Mouse (Mus musculus) MEL-GATA-1-ER (cell line): Measurements from ENCODE around the gene Abcd3.
A peak's percentile ranks its signal among the peaks of the same experiment; 100 is the strongest.

Experiments
- DNase-seq: peaks from one replicate; pipeline ENCODE4 v3.0.0-alpha.2; 2012; ENCODE audit warnings: low read depth; ENCODE audit errors: extremely low read depth

Gene Abcd3

DNA sequence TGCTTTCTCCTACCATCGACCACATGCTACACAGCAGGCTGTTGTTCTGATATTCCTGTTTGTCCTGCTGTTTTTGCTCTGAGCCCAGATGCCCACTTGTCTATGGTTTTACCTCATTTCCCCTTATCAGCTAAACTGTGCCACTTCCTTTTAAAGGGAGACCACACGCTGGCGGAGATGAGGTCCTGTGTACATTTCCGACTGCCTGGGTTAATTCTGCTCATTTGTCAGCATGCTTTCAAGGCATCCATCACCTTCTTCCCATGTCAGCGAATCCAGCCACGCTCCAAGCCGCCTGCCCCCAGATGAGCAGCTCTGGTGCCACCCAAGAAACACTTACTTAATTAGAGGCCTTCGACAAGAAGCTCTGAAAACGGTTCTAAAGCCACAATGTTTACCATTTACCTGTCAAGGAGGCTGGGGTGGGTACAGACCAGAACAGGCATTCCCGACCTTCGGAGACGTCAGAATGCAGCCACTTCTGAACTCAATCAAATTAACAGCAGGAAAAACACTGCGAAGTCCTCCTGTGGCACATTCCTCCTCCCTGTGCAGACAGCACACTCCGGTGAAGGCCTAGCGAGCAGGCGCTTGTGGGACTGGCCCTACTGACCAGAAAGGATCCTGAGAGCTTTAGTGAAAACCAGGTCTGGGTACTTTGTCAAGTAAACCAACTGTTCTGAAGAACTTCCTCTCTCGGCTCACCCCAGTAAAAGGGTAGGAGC is 75.5 kb downstream of the Abcd3 start:
- peak; percentile 7 for DNase-seq

DNA sequence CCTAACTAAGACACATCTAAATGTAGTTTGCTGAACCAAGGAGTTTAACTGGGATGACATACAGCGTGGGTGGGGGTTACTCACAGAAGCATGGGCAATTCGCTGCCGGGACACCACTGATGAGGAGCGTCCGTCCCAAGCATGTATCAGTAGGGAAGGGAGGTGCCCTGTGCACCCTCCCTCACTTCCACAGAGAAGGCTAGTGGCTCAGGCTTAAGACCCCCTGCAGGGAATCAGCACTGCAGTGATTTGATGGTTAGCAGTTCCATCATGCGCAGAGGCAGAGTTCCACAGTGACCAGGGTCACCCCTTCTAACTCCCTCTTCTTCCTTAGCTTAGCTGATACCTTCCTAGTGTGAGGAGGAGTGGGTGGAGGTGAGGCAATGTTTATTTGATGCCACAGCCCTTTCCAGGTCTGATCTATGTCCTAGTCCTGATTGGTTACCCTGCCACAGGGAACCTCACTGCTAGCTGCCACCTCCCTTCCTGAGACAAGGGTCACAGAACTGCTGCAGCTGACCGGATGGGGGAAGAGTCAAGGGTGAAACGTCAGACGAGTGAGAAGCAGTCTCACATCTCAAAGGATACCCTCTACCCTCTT is 76.3 kb downstream of the Abcd3 start:
- DNase-seq: no peak

DNA sequence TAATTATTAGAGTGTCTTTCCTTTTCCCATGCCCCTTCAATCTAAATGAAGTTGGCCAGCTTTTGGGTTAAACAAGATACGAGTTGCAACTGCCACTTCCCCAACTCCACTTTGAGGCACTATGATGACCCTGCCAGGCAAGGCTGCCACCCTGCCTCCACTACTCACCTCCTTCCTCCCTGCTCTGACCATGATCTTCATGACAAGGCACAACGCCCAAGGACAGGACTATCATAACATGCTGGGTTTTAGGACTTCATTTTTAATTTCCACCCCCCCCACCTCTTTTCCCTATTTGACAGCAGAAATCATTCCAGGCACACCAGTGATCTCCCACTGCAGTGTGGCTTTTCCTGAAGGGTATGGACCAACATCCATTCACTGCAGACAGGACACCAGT is 77.2 kb downstream of the Abcd3 start:
- DNase-seq: no peak

DNA sequence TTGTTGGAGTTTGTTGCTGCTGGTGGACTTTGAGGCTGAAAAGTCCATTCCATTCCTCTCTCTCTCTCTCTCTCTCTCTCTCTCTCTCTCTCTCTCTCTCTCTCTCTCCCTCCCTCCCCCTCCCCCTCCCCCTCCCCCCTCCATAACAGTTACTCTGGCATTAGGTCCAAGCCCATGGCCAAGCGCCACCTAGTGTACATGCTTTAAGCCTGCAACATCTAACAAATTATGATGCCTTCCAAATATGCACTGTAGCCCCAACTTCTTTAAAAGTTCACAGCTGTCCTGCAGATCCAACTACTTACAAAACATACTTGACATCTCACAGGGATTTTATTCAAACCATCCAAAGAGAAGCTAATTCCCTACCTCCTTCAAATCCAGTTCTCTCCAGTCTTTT is 77.6 kb downstream of the Abcd3 start:
- no peak for DNase-seq

DNA sequence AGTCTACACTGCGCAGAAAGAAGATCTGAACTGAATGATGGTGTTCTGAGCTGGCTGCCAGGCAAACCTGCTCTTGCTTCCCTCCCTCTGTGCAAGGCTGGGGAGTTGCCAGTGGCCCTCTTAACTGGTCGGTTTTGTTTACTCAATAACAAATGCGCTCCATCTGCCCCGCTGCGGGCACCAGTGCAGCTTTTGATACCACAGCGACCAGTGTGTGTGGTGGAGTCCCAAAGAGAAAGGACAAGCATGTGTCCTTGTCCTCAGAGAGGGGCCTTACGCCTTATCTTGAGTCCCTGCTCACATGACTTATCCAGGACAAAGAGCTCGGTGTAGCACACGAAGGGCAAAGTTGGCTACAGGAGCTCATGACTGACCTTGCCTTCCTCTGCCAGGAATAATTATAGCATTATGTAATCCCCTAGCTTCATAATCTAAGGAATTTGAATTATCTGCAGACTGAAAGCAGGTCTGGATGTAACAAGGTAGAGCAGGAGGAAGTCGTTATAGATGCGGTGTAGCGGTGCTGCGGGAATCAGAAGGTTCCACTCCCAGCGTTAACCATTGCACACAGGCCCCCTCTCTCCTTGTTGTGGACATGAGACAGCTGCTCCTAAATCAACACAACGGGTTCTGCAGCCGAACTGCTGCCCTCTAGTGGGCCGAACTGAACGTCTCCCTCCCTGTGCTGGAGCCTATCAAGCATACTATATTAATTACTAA is 78.9 kb downstream of the Abcd3 start:
- DNase-seq: peak; percentile 56

DNA sequence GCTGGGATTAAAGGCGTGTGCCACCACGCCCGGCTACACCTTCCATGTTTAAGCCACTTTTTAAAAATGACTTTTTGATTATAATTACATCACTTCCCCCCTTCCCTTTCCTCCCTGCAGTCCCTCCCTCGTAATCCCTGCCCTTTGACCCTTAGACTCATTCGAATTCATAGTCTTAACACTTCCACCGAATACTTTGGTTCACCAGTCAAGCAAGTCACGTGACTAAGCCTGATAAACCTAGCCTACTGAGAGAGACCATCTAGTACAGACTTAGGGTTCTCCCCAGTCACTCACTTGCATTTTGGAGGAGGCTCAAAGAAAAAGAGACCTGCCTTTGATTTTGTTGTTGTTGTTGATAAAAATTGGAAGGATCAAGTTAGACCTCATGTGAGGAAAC is 79.6 kb downstream of the Abcd3 start:
- no peak for DNase-seq

DNA sequence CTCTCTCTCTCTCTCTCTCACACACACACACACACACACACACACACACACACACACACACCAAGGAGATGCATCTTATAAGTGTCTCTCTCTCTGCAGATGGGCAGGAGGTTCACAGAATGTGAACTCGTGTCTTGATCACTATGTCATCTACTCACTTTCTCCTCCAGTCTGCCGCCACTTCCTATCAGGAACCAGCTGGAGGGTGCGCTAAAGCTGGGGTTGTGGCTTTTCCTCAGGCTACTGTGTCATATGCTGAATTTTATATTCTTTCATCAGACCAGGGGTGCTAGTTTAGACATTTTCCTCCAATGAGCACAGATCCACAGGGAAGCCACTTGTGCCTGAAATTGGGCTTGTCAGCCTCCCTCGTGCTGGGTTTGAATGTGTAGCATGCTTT is 85.4 kb downstream of the Abcd3 start:
- no peak for DNase-seq

DNA sequence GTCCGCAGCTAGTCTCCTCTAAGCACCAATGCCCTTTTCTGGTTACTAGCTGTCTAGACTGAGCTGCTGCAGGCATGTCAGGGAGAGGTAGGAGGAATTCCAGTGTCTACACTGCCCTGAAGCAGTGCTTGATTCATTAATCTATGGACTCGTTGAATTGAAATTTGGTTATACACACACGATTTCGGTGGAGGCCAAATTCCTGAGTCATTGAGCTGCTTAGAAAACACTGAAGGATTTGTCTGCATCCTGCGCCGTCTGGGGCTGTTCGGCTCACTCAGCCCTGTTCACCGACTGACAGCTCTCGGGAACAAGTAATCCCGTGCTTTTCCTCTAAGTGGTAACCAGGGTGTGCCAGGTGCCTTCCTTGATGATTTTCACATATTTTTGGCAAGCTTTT is 89.5 kb downstream of the Abcd3 start:
- DNase-seq: no peak

DNA sequence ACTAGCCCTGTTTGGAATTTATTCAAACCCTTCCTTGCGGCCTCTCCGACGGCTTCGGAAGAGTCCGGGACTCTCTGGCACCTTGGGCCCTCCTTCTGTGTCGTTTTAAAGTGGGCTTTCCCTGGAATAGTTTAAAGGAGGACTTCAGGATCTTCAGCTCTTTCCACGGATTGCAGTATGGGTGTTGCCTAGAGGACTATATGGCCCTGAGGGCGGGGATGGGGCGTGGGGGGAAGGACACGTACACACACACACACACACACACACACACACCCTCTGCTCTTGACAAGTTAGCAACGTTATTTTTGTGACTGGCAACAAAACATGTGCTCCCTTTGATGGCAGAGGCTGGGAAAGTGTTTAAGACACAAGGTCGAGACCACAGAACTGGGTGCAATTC is 90.5 kb downstream of the Abcd3 start:
- DNase-seq: no peak

DNA sequence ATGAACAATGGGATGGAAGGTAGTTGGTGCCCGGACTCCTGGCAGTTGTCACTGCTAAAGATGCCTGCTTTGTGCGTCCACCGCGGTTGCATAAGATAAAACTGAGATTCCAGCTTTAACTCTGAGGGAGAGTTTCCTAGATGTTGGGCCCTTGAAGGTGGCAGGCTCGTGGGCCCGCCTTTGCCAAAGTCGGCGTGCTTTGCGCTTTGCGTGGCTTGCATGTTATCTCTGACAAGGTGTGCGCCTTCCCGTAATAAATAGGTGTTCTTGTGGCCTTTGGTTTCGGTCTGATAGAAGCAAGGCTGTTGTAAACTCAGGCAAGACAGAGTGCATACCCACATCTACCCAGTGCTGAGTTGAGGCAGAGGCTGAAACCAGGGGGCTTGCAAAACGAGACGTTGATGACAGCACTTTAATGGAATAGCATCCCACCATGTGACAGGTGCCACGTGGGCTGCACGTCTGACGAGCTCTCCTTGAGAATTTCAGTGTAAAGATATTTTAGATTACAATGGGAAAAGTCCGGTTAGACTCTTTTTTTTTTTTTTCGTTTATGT is 91.1 kb downstream of the Abcd3 start:
- DNase-seq: no peak

DNA sequence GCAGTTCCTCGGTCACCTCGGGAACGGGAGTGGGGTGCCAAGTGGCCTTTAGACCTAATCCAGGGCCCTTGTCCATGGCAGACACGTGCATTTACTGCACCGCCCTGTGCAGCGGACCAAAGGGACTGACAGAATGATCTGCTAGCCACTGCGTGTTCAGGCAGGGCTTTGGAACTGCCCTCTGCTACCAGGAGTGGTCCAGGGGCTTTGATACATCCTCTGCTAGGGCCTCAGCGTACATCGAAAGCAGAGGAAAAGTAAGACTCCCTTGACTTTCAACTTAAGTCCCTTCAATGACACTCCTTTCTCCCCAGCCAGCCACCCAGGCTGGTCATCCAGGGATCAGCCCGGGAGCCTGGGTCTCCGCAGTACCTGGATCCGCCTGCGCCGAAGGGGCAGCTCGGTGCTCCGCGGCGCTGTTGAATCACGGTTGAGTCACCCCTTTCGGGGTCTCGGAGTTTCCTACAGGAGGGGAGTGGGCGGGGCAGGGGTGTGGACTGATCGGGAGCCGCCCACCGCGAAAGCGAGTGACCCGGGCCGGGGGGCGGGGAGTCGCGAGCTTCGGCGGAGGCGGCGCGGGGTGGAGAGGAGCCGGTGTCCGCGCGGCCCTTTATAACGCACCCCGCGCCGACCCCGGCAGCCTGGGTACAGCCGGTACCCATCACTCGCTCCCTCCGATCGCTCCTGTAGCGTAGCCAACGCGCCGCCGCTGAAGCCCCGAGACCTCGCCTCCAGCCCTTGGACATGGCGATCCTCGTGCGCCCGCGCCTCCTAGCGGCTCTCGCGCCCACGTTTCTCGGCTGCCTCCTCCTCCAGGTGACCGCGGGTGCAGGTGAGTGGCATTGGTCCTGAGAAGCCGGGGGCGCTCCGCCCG is 91.9 kb downstream of the Abcd3 start, which contains the start of gene F3:
F3 (plus strand) TSS at position 567 of the 874 bp plus-strand sequence.
- DNase-seq: no peak

DNA sequence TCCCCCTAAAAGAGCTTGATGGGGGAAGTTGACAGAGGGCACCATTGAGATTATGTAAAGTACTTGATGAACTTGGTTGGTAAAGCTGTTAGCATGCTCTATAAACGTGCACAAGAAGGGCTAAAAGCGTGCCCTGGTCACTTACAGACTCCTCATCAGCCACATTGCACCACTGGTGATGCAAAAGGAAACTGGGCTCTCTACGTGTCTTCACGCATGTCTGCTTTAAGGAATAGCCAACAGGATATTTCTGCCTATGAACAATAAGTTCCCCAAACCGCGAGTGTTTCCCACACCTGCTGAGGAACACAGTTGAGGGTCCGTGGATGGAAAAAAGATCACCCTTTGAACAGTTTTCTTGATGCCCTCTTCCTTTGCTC is 93.4 kb downstream of the Abcd3 start:
- DNase-seq: no peak

DNA sequence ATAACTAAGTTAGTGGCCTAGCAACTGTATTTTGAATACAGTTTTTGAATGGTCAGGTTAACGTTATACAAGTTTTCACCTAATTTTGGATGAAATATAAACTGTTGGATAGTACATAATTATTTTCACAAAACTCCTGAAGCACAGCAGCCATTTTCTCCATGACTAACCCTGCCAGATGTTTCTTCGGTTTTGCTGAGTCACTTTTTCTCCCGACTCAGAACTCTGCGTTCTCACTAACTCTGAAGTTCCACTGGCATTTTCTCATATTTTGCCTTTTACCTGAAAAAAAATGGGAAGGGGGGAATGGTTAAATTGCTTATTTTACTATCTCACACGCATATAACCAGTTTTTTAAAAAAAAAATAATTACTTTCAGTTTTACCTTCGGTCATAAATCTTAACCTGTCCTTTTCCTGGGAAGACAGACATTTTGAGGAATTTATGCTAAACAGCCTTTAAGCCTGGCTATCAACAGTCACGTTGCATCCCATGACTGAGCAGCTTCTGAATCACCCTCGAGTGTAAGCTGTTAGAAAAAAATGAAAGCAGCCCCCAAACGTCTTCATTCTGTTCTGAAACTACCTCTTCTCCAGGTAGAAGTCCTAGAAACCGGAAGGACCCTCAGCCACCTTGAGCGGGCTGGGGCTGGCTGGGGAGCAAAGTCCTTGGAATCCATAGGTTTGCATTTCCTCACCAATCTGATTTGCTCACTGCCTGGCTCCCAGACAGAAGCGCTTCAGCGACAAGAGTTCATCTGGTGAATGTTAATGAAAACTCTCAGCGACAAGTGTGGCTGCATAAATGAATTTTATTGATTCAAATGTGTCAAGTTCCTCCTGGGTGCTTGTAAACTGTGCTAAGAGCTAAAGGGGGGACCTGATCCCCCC is 94.1 kb downstream of the Abcd3 start:
- no peak for DNase-seq

DNA sequence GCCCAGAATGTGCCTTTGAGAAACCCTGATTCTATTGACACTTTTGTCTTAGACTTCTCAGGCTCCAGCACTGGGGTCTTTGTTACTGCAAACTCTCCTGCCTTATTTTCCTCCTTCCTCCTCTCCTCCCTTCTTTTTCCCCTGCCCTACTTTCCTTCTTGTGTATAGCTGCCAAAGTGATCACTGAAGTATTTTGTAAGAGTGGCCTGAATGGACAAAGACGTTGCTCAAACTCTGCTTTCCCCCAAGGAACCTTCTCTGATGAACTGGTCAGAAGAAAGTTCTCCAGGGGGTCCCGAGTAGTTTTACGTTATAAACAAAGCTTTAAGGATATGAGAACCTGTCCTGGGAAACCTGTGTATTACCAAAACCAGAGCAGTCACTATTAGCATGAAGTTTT is 95.4 kb downstream of the Abcd3 start:
- DNase-seq: no peak

DNA sequence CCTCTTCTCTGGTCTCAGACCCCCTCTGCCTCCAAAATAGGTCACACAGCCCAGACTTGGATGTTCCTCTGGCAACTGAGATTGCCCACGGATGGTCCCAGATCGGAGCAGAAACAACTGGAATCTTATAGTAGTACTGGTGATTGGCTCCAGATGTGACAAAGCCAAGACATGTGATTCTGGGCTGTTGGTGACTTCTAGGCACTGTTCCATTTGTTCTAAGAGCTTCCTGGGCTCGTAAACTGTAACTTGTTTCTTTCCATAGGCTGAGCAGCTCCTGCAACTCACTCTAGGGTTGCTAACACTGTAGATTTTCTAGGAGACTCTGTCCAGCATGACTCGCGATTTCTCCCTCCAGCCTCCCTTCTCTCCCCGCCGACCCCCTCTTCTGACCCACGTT is 96.4 kb downstream of the Abcd3 start:
- no peak for DNase-seq

DNA sequence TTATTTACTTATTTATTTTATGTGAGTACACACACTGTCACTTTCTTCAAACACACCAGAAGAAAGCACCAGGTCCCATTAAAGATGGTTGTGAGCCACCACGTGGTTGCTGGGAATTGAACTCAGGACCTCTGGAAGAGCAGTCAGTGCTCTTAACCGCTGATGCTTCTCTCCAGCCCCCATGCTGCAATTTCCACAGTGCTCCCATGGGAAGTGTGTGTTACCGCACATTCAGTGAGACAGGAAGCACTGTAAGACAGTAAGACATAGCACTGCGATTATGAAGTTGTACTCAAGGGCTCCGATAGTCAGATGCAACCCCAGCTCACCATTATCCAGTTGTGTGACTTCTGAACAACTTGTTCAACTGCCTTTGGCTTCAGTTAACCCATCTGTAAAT is 98.6 kb downstream of the Abcd3 start:
- DNase-seq: no peak

DNA sequence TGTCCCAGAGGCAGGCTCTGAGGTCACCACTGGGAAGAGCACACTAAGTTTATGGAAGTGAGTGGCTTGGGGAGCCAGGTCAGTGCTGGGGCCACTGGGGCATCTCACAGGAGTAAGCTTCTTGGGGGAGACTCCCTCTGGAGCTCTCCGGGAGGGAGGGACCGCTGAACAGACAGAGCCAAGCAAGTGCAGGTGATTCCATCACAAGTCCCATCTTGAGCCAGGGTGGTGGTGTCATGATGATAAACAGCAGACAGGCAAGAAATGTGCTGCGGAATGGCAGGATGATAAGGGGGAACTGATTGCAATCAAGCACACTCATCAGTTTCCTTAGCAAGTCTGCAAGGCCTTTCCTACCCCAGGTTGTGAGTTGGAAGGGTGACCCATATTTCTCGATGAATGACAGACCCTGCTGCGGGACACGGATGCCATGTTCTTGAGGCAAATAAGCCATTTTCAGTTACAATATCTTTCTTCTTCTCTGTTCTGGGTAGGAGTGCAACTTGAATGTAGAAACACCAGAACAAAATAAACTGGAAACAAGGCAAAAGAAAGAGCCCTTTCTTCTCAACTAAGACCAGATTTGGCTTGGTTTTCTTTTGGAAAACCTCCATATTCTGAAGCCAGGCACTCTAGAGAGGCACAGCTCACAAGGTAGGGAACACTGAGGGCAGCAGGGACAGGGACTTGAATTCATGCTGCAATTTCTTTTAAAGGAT is 99.2 kb downstream of the Abcd3 start:
- no peak for DNase-seq

DNA sequence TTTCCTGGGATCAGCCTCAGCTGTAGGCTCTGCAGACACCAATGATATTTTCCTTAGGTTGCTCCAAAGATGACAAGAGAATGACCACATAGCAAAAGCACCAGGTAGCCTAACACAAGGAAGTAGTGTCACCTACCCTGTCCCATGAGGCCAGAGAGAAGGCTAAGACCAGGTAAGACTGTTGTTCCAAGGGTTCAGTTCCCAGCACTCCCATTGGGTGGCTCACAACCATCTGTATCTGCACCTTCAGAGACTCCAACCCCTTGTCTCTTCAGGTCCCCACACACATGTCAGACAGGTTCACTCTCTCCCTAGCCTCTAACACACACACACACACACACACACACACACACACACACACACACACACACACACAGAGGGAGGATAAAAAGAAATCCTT is 99.8 kb downstream of the Abcd3 start:
- no peak for DNase-seq

DNA sequence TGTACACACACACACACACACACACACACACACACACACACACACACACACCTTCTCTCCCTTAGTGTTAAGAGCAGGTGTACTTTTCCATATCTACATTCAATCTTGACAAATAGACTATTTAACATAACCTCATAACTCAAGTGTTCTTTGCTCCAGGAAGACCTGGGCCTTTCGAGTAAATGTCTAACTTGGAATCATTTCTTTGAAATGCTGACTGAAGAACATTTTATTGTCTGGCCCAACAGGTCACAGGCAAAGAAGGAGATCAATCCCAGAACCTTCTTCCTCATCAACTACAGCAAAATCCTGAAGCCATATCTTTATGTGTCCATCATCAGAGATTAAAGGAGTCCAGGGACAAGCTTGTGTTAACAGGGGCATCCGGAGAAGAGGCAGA is 100.6 kb downstream of the Abcd3 start:
- no peak for DNase-seq

DNA sequence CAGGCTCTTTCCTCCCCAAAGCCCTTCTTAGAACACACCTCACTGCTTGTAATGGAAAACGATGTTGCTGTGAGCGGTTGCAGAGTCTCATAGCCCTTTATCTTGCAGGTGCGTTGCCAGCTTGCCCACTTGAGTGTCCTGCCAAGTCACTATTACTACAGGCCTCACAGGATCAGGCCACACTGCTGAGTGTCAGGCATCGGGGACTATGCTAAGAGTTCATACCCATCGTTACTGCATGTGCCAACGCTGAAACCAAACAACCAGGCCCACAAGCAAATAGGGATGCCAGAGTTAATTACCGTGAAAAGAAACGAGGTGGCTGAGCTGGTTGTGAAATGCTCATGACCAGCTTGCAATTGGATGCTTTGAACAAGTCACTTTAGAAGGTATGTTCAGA is 101.3 kb downstream of the Abcd3 start:
- DNase-seq: no peak
